Mouse (Mus musculus): Measurements from ENCODE around the gene Gpr83. TPM values are rescaled to one million over a fixed set of nuclear protein-coding genes. Genes with fewer than 3 reads are reported as not detected.
A peak's percentile ranks its signal among the peaks of the same experiment; 100 is the strongest.
"Not testable (repeated sequence)": the region's sequence is repeated elsewhere in the genome, so short reads cannot be mapped to it uniquely, and the experiment has no call there.

Gene Gpr83
- polyA plus RNA-seq, 1 experiment: 10.0 TPM

- Histone ChIP-seq H3K36me3 (ENCODE audit: control insufficient read depth, insufficient read depth, low read length) (no peaks in the 10 kb centered on the region), H3K27ac (ENCODE audit: control insufficient read depth, insufficient read depth, low read length) (no peak overlapping the region), H3K4me1 (replicated peaks; ENCODE audit: control insufficient read depth, insufficient read depth, low read length) (peaks cover 13% of the 10 kb centered on the region), H3K27me3 (ENCODE audit: control insufficient read depth, insufficient read depth, low read length) (no peaks in the 10 kb centered on the region), H3K4me3 (ENCODE audit: control insufficient read depth, insufficient read depth, low read length) (no peak overlapping the region)
- WGBS: 84% methylated on average over 17 of the region's 17 CpGs
- no peak for TF ChIP-seq POLR2A (IDR thresholded peaks at IDR 0.05; ENCODE audit: control insufficient read depth, extremely low read depth, insufficient read depth, low read length, poor library complexity)
- no peak for TF ChIP-seq CTCF (IDR thresholded peaks at IDR 0.05; ENCODE audit: borderline replicate concordance, control insufficient read depth, extremely low read depth, insufficient read depth, low read length, poor library complexity)
- DNase-seq: no peak
Observed at GRCm38 (mm10) chr9:14872181-14872930, 12.3 kb downstream of the Gpr83 start.

GRCm38 (mm10) chr9:14875743-14876507, 15.9 kb downstream of the Gpr83 start:
- no peaks in the 10 kb centered on the region for H3K36me3 ChIP-seq (ENCODE audit: control insufficient read depth, insufficient read depth, low read length)
- WGBS: 68% methylated on average over 5 of the region's 5 CpGs
- H3K4me1 ChIP-seq (replicated peaks; ENCODE audit: control insufficient read depth, insufficient read depth, low read length): peaks cover 13% of the 10 kb centered on the region
- TF ChIP-seq POLR2A (IDR thresholded peaks at IDR 0.05; ENCODE audit: control insufficient read depth, extremely low read depth, insufficient read depth, low read length, poor library complexity) (no peak), CTCF (IDR thresholded peaks at IDR 0.05; ENCODE audit: borderline replicate concordance, control insufficient read depth, extremely low read depth, insufficient read depth, low read length, poor library complexity) (no peak)
- no peaks in the 10 kb centered on the region for H3K27me3 ChIP-seq (ENCODE audit: control insufficient read depth, insufficient read depth, low read length)
- peak overlapping the region; percentile 47 for H3K27ac ChIP-seq (ENCODE audit: control insufficient read depth, insufficient read depth, low read length)
- DNase-seq: no peak
- no peak overlapping the region for H3K4me3 ChIP-seq (ENCODE audit: control insufficient read depth, insufficient read depth, low read length)

GRCm38 (mm10) chr9:14876566-14876965, 16.6 kb downstream of the Gpr83 start:
- 28% methylated on average over 8 of the region's 8 CpGs for WGBS
- not testable (repeated sequence) for H3K27me3 ChIP-seq (ENCODE audit: control insufficient read depth, insufficient read depth, low read length); H3K36me3 ChIP-seq (ENCODE audit: control insufficient read depth, insufficient read depth, low read length); H3K4me3 ChIP-seq (ENCODE audit: control insufficient read depth, insufficient read depth, low read length)
- H3K4me1 ChIP-seq (replicated peaks; ENCODE audit: control insufficient read depth, insufficient read depth, low read length): peaks cover 13% of the 10 kb centered on the region
- peak overlapping the region; percentile 22; the same call in 1 of the 2 replicates for H3K27ac ChIP-seq (ENCODE audit: control insufficient read depth, insufficient read depth, low read length)
- peak; percentile 24 for DNase-seq

- WGBS: 60% methylated on average over 4 of the region's 4 CpGs
- H3K36me3 ChIP-seq (ENCODE audit: control insufficient read depth, insufficient read depth, low read length): no peaks in the 10 kb centered on the region
- TF ChIP-seq CTCF (IDR thresholded peaks at IDR 0.05; ENCODE audit: borderline replicate concordance, control insufficient read depth, extremely low read depth, insufficient read depth, low read length, poor library complexity) (no peak), POLR2A (IDR thresholded peaks at IDR 0.05; ENCODE audit: control insufficient read depth, extremely low read depth, insufficient read depth, low read length, poor library complexity) (no peak)
- H3K4me3 ChIP-seq (ENCODE audit: control insufficient read depth, insufficient read depth, low read length): no peak overlapping the region
- H3K4me1 ChIP-seq (replicated peaks; ENCODE audit: control insufficient read depth, insufficient read depth, low read length): peaks cover 6% of the 10 kb centered on the region; the same call in 1 of the 2 replicates
- no peak overlapping the region for H3K27ac ChIP-seq (ENCODE audit: control insufficient read depth, insufficient read depth, low read length)
- DNase-seq: no peak
- H3K27me3 ChIP-seq (ENCODE audit: control insufficient read depth, insufficient read depth, low read length): no peaks in the 10 kb centered on the region
Observed at GRCm38 (mm10) chr9:14884641-14885040, 24.6 kb downstream of the Gpr83 start.

GRCm38 (mm10) chr9:14885151-14885550, 25.1 kb downstream of the Gpr83 start:
- DNase-seq: peak; percentile 60
- no peak overlapping the region for H3K4me3 ChIP-seq (ENCODE audit: control insufficient read depth, insufficient read depth, low read length)

GRCm38 (mm10) chr9:14885954-14886353, 25.9 kb downstream of the Gpr83 start:
- TF ChIP-seq CTCF (IDR thresholded peaks at IDR 0.05; ENCODE audit: borderline replicate concordance, control insufficient read depth, extremely low read depth, insufficient read depth, low read length, poor library complexity): no peak
- no peak for TF ChIP-seq POLR2A (IDR thresholded peaks at IDR 0.05; ENCODE audit: control insufficient read depth, extremely low read depth, insufficient read depth, low read length, poor library complexity)
- peaks cover 6% of the 10 kb centered on the region; the same call in 1 of the 2 replicates for H3K4me1 ChIP-seq (replicated peaks; ENCODE audit: control insufficient read depth, insufficient read depth, low read length)
- H3K4me3 ChIP-seq (ENCODE audit: control insufficient read depth, insufficient read depth, low read length): no peak overlapping the region
- DNase-seq: no peak
- 83% methylated on average over 1 of the region's 1 CpGs for WGBS
- no peaks in the 10 kb centered on the region for H3K36me3 ChIP-seq (ENCODE audit: control insufficient read depth, insufficient read depth, low read length)
- H3K27ac ChIP-seq (ENCODE audit: control insufficient read depth, insufficient read depth, low read length): no peak overlapping the region
- no peaks in the 10 kb centered on the region for H3K27me3 ChIP-seq (ENCODE audit: control insufficient read depth, insufficient read depth, low read length)

More at GRCm38 (mm10) chr9:14885151-14885550, 25.1 kb downstream of the Gpr83 start:
- Histone ChIP-seq H3K27ac (ENCODE audit: control insufficient read depth, insufficient read depth, low read length) (no peak overlapping the region), H3K27me3 (ENCODE audit: control insufficient read depth, insufficient read depth, low read length) (no peaks in the 10 kb centered on the region), H3K36me3 (ENCODE audit: control insufficient read depth, insufficient read depth, low read length) (no peaks in the 10 kb centered on the region), H3K4me1 (replicated peaks; ENCODE audit: control insufficient read depth, insufficient read depth, low read length) (peaks cover 6% of the 10 kb centered on the region; the same call in 1 of the 2 replicates)
- TF ChIP-seq CTCF (IDR thresholded peaks at IDR 0.05; ENCODE audit: borderline replicate concordance, control insufficient read depth, extremely low read depth, insufficient read depth, low read length, poor library complexity) (no peak), POLR2A (IDR thresholded peaks at IDR 0.05; ENCODE audit: control insufficient read depth, extremely low read depth, insufficient read depth, low read length, poor library complexity) (no peak)
